Mouse (Mus musculus): ENCODE results near the gene Hist1h2bn.

DNA sequence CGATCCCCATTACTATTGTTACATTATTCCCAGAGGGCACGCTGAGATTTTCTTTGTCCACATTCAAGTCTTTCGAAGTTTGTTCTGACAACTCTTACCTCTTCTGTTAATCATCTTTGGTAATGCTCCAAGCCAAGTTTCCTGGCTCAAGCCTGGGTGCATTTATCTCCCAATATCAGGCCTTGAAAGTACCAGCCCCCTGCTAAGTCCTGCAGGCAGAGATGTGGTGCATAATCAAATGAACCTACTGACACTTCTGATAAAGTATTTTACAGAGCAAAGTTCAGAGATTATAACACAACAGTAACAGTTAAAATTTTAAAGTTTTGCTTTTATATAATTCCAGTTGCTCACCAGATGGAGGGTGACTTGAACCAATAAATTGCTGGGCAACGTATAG, 42.2 kb upstream of the Hist1h2bn start:
- TF ChIP-seq CTCF (IDR thresholded peaks at IDR 0.05; ENCODE audit: borderline replicate concordance, control insufficient read depth, extremely low read depth, insufficient read depth, low read length, poor library complexity) (no peak), POLR2A (IDR thresholded peaks at IDR 0.05; ENCODE audit: control insufficient read depth, extremely low read depth, insufficient read depth, low read length, poor library complexity) (no peak)

Measured in thymus, adult 2 months (tissue).